Mouse (Mus musculus) stomach, postnatal 0 days (tissue): Measurements from ENCODE around the gene Armc9.

Source experiments
- CTCF ChIP-seq: IDR thresholded peaks from 2 replicates; pipeline ENCODE4 v1.5.1; 2016; ENCODE audit warnings: antibody characterized with exemption, low read depth, mild to moderate bottlenecking, moderate library complexity
- EP300 ChIP-seq: optimal IDR thresholded peaks from 2 replicates; pipeline ENCODE3; 2016; ENCODE audit warnings: antibody characterized with exemption

DNA sequence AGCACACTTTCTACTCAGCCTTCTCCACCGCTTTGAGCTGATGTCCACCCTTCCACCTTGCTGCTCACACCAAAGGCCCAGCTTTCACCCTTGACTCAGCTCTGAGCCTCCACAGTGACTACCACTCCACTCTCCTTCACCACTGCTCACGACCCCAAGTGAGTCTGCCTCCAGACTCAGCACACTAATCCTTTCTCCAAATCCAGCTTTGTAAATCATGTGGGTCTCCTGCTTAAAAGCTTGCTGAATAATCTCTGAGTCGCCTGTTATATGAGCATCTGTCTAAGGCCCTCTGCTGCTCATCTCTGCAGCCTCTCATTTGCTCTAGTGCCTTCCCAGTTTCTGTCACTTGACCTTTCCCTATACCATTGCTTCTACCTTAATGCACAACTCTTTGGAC lies 13.5 kb upstream of the Armc9 start:
- TF ChIP-seq CTCF: no peak
- TF ChIP-seq EP300: no peak
